Mouse (Mus musculus) heart, embryonic 16.5 days (tissue): ENCODE data around the gene Asah2. TPM values are rescaled to one million over a fixed set of nuclear protein-coding genes. Genes with fewer than 3 reads are reported as not detected.

ENCODE experiments used
- ATAC-seq: fragments of 200-750 bp; cut with Nextera tagmentation; replicated peaks from 2 replicates; pipeline ENCODE4 v1.8.0; 2017; ENCODE audit warnings: moderate number of reproducible peaks; ENCODE audit not compliant: insufficient read depth, low FRiP score; ENCODE audit errors: extremely low read depth
- H3K27ac ChIP-seq: fragments of 300-500 bp; sonication (generic); 2 replicates; pipeline ENCODE4 v1.5.1; 2014; ENCODE audit warnings: mild to moderate bottlenecking, low read length, control low read depth, moderate library complexity
- H3K27me3 ChIP-seq: fragments of 300-500 bp; sonication (generic); 2 replicates; pipeline ENCODE4 v1.6.1; 2014; ENCODE audit warnings: low read length, mixed read lengths; ENCODE audit not compliant: control insufficient read depth, insufficient read depth
- H3K36me3 ChIP-seq: fragments of 300-500 bp; sonication (generic); 2 replicates; pipeline ENCODE4 v1.6.1; 2014; ENCODE audit not compliant: control insufficient read depth, insufficient read depth
- H3K4me1 ChIP-seq: fragments of 300-500 bp; sonication (generic); 2 replicates; pipeline ENCODE4 v1.6.1; 2014; ENCODE audit warnings: low read length, mixed read lengths; ENCODE audit not compliant: control insufficient read depth, insufficient read depth
- H3K4me2 ChIP-seq: fragments of 300-500 bp; sonication (generic); 2 replicates; pipeline ENCODE4 v1.6.1; 2014; ENCODE audit warnings: low read depth, mild to moderate bottlenecking, control low read depth, low read length
- H3K4me3 ChIP-seq: fragments of 300-500 bp; sonication (generic); 2 replicates; pipeline ENCODE4 v1.5.1; 2014; ENCODE audit warnings: mild to moderate bottlenecking, control low read depth, low read length
- H3K9ac ChIP-seq: fragments of 300-500 bp; sonication (generic); 2 replicates; pipeline ENCODE4 v1.6.1; 2014; ENCODE audit warnings: low read length, control low read depth
- H3K9me3 ChIP-seq: fragments of 300-500 bp; sonication (generic); replicated peaks from 2 replicates; pipeline ENCODE4 v1.6.1; 2016; ENCODE audit warnings: low read length; ENCODE audit not compliant: control insufficient read depth
- WGBS: fragments of 180-500 bp; shearing (Covaris S2); extraction: QIAGEN DNeasy Blood & Tissue Kit; methylation state at CpG from one replicate; pipeline ENCODE4 v1.1.7; 2014; 5-methylcytosine and 5-hydroxymethylcytosine counted together
- polyA plus RNA-seq: library from polyadenylated mRNA; unstranded; fragments of >200 nt; fragmentation: Nextera tagmentation; extraction: Ambion mirVana; gene quantifications from 2 replicates; pipeline ENCODE4 v1.2.1, GENCODE M21; 2015

Gene Asah2
- 2.4 and 2.6 TPM in 2 replicates for polyA plus RNA-seq

DNA sequence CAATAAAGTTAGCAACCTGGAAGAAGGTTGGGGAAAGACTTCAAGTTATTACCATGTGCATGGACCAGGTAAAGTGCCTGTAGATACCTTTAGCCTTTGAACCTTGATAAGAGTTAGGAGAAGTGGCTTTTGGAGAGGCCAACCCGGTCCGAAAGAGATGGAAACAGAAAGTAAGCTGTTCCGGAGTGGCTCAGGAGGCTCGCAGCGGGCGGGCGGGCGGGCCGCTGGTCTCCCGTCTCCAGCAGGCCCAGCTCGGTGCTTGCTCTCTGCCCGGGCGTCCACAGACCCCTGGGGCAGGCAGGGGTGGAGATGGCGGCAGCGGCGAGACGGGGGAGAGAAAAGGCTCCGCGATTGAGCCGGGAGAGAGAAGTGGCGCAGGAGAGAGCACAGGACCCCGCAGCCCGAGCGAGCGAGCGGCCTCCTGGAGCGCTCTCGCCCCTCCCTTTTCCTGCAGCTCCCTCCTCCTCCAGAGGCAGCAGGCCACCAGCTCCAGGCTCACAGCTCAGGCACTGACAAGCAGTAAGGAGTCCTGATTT is at the start of gene Asah2:
Gene Asah2 (minus strand): TSS at position 441 of the 536 bp plus-strand sequence.
- H3K27ac ChIP-seq = peak within 1 kb of the TSS; percentile 99
- no peaks in the 10 kb centered on the region for H3K36me3 ChIP-seq
- peak within 1 kb of the TSS; percentile 87 for H3K4me3 ChIP-seq
- peak; percentile 91 for ATAC-seq
- H3K4me1 ChIP-seq = peaks cover 20% of the 10 kb centered on the region
- H3K9ac ChIP-seq = peak within 1 kb of the TSS; percentile 98
- H3K4me2 ChIP-seq = peak within 1 kb of the TSS; percentile 75
- no peaks in the 10 kb centered on the region for H3K9me3 ChIP-seq
- no peaks in the 10 kb centered on the region for H3K27me3 ChIP-seq
- under 1% methylated on average over 28 of the region's 28 CpGs for WGBS

DNA sequence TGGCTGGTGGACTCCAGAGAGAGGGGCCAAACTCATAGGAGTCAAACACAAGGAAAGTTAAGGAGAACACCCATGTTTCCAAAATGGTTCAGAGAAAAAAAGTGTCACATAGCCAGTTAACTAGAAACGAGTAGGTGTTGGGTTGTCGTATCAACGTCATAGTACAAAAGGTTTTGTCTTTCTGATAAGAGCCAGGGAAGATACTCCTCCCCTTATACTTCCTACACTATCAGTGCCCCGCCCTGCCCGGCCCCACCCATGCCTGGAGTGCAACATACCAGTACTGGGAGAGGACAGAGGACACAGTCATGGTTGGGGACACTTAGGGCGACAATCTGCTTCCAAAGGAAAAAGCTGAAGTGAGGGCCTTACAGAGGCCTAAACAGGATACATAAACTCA is 49.0 kb upstream of the Asah2 start:
- H3K4me2 ChIP-seq = no peak overlapping the region
- ATAC-seq = no peak
- 59% methylated on average over 6 of the region's 6 CpGs for WGBS
- no peak overlapping the region for H3K9ac ChIP-seq
- 0 out of 2 replicates have a peak overlapping the region, but pooled peaks have one; percentile 10 for H3K27ac ChIP-seq
- no peak overlapping the region for H3K4me3 ChIP-seq
- no peaks in the 10 kb centered on the region for H3K27me3 ChIP-seq
- peaks cover 8% of the 10 kb centered on the region for H3K4me1 ChIP-seq
- H3K36me3 ChIP-seq = peaks cover 19% of the 10 kb centered on the region
- no peaks in the 10 kb centered on the region for H3K9me3 ChIP-seq

DNA sequence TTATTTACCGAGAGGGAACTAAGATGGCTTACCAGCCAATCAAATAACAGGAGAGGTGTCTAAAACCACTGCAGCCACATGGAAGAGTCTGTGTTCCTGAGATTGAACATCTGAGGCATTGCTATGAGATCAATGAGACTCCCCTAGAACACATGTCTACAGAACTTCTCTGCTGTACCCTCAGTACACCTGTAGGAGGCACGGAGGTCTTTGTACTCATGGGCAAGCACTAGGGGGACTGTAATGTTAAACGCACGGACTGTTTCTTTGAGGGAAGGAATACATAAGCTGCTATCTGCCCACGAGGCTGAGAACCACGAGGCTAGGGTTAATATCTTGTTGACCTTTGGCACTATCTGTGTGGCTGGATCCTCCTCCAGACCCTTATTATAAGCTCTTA is 44.5 kb upstream of the Asah2 start:
- 68% methylated on average over 6 of the region's 6 CpGs for WGBS
- Histone ChIP-seq H3K4me2 (no peak overlapping the region), H3K4me1 (peaks cover 5% of the 10 kb centered on the region), H3K4me3 (no peak overlapping the region), H3K36me3 (0 out of 2 replicates have a peak, but pooled peaks cover 2% of the 10 kb centered on the region), H3K9me3 (no peaks in the 10 kb centered on the region), H3K9ac (no peak overlapping the region), H3K27ac (no peak overlapping the region), H3K27me3 (no peaks in the 10 kb centered on the region)
- no peak for ATAC-seq

DNA sequence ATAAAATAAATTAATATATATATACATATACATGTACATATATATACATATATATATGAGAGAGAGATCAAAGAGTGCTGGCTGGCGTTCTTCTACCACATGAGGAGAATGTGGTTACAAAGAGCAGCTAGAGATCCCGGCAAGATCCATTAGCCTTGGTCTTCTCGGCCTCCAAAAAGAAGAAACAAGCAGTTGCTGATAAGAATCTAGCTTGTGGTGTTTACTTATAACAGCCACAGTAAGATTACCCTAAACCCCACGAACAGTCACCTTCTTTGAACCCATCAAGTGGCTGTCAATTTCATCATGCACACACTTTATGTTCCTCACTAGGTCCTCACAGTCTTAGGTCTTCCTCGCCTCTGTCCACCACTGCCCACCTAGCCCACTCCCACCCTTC is 40.7 kb upstream of the Asah2 start:
- no peak for ATAC-seq
- H3K9ac ChIP-seq = no peak overlapping the region
- no peaks in the 10 kb centered on the region for H3K9me3 ChIP-seq
- H3K4me1 ChIP-seq = no peaks in the 10 kb centered on the region
- H3K27ac ChIP-seq = no peak overlapping the region
- no peaks in the 10 kb centered on the region for H3K27me3 ChIP-seq
- H3K4me2 ChIP-seq = no peak overlapping the region
- H3K36me3 ChIP-seq = no peaks in the 10 kb centered on the region
- 74% methylated on average over 5 of the region's 5 CpGs for WGBS
- H3K4me3 ChIP-seq = no peak overlapping the region

DNA sequence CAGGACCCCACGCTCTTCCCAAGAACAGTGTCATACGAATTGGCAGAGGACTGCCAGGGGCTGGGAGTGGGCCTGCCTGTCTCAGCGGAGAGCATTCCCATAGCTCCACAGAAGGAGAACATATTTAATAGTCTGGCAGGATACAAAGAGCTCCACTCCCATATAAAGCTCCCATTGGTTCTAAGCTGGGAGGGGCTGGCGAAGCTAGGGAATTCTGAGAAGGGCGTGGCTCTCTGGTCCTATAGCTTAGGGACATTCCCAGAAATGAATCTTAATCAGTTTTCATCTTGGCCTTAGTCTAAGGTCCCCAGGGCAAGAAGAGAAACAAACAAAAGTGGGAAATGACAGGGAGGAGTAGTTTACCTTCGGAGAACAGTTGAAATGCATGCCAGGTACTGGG is 34.4 kb upstream of the Asah2 start:
- H3K4me1 ChIP-seq = peaks cover 16% of the 10 kb centered on the region
- ATAC-seq = no peak
- no peak overlapping the region for H3K9ac ChIP-seq
- 82% methylated on average over 6 of the region's 6 CpGs for WGBS
- H3K9me3 ChIP-seq = no peaks in the 10 kb centered on the region
- H3K27me3 ChIP-seq = no peaks in the 10 kb centered on the region
- no peak overlapping the region for H3K4me2 ChIP-seq
- no peaks in the 10 kb centered on the region for H3K36me3 ChIP-seq
- H3K27ac ChIP-seq = no peak overlapping the region
- no peak overlapping the region for H3K4me3 ChIP-seq

DNA sequence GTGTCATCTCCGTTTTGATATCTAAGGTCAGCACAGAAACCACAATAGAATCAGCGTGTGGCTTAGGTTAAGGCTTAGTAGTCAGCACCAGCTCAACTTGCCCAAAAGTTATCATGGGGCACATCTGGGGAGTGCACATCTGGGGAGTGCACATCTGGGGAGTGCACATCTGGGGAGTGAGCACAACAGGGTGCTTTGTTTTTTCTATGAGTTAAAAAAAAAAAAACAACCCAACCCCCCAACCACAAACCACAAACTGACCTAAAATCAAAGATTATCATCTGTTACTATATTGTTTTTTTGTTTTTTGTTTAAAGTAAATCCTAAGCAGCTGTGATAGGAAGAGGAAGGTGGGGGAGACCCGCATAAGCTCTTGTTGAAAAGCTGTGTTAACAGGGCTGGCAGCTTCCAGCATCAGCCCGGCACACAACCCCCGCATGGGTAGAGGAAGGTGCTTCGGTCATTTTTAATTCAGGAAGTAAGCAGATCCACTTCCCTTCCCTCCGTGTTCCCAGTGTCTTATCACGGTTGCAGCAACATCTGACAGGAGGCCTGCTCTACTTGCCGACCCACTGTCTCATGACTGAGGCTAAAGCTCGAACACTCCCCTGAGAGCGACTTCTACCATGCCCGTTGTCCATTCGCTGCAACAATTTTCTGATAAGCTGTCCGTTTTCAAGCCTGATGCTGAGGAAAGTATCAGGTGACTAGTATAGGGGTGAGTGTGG is 30.5 kb upstream of the Asah2 start:
- ATAC-seq = no peak; the same call in 1 of the 2 replicates
- Histone ChIP-seq H3K27ac (peak overlapping the region; percentile 61; the same call in 1 of the 2 replicates), H3K27me3 (no peaks in the 10 kb centered on the region), H3K9ac (no peak overlapping the region), H3K36me3 (no peaks in the 10 kb centered on the region), H3K4me3 (no peak overlapping the region), H3K4me1 (peaks cover 24% of the 10 kb centered on the region), H3K9me3 (no peaks in the 10 kb centered on the region), H3K4me2 (no peak overlapping the region)
- 35% methylated on average over 14 of the region's 14 CpGs for WGBS

DNA sequence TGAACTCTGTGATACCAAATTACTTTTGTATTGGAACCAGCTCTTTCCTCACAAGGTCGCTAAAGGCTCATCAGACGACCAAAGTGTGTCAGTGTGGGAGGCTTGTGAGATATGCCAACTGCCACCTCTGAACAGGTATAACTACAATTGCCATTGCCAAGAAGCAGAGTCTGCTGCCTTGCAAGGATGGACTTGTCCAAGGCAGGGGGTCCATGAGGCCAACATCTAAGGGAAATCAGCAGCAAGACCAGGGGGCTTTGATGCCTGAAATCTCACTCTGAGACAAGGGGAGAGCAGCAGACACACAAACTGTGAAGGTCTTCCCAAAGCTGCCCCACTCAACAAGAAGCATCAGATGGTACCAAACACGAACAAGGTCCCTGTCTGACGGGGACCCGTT is 29.9 kb upstream of the Asah2 start:
- Histone ChIP-seq H3K4me2 (no peak overlapping the region), H3K9ac (no peak overlapping the region), H3K27me3 (no peaks in the 10 kb centered on the region), H3K36me3 (no peaks in the 10 kb centered on the region), H3K4me3 (no peak overlapping the region), H3K27ac (peak overlapping the region; percentile 58; the same call in 1 of the 2 replicates), H3K9me3 (no peaks in the 10 kb centered on the region), H3K4me1 (peaks cover 24% of the 10 kb centered on the region)
- whole genome bisulfite sequencing = 81% methylated on average over 5 of the region's 5 CpGs
- no peak for ATAC-seq

DNA sequence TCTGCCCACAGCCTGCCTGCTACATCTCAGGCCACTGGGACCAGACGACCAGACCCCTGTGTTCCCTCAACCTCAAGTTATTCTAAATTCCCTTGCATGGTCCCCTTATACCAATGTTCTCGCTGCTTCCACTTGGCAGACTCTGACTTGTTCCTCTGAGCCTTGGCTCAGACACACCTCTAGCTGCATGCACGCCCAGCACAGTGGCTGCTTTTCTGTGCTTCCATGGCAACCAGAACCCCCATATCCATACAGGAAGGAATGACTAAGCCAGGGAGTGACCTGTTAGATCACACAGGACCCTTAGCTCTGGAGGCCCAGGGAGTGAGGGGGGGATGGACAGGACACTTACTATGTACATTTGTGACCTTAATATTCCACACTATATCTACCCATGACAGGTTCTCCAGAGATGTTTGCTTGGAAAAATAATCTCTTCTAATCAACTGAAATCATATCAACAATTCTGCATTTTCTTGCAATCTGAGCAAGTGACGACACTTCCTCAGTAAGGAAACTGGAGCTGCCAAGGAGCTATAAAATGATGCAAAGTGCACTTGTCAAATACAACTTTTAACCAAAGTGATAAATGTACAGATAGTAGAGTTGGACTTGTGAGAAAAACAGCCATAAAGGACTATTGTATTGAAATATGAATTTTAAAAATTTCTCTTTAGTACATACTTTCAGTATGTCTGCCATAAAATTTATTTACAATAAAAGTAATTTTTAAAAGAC is 29.0 kb upstream of the Asah2 start:
- peak; percentile 89 for ATAC-seq
- H3K27ac ChIP-seq = peak overlapping the region; percentile 9; the same call in 1 of the 2 replicates
- no peaks in the 10 kb centered on the region for H3K9me3 ChIP-seq
- no peak overlapping the region for H3K9ac ChIP-seq
- no peaks in the 10 kb centered on the region for H3K27me3 ChIP-seq
- no peak overlapping the region for H3K4me2 ChIP-seq
- H3K36me3 ChIP-seq = no peaks in the 10 kb centered on the region
- H3K4me1 ChIP-seq = peaks cover 24% of the 10 kb centered on the region
- 36% methylated on average over 4 of the region's 4 CpGs for WGBS
- H3K4me3 ChIP-seq = no peak overlapping the region
